Mouse (Mus musculus): ENCODE results near the gene Hnrnpa1. TPM values are rescaled to one million over a fixed set of nuclear protein-coding genes. Genes with fewer than 3 reads are reported as not detected.
A peak's percentile ranks its signal among the peaks of the same experiment; 100 is the strongest.
"Not testable (repeated sequence)": the region's sequence is repeated elsewhere in the genome, so short reads cannot be mapped to it uniquely, and the experiment has no call there.

Hnrnpa1 gene
- polyA plus RNA-seq, 1 experiment from 2014 or later, result 211 TPM

DNA sequence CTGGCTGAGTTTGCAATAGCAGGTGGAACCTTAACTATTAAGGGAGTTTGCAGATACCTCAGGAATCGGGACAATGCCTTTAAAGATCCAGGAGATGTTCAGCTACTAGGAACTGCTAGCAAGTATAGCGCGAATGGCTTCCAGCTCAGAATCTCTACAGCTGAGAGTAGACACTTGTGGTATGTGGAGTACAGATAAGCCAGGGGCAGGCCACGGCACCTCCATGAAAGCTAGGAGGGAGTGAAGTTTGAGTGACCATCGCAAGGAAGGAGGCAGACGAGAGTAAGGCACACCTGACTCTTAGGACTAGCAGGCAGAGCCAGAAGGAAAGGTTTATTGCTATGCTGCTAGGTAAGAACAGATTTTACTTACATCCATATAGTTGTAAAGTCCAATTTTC is 5.4 kb downstream of the Hnrnpa1 start:
- Histone ChIP-seq H3K36me3 (ENCODE audit: insufficient read depth, low read length) (peaks cover 32% of the 10 kb centered on the region), H3K4me2 (replicated peaks; ENCODE audit: low read depth, low read length) (no peak overlapping the region), H3K27ac (ENCODE audit: low read length) (no peak overlapping the region), H3K4me1 (ENCODE audit: insufficient read depth, low read depth, low read length) (no peaks in the 10 kb centered on the region), H3K9ac (replicated peaks; ENCODE audit: low read depth) (no peak overlapping the region), H3K4me3 (ENCODE audit: low read depth, low read length) (no peak overlapping the region), H3K9me3 (ENCODE audit: low read length) (no peaks in the 10 kb centered on the region), H3K27me3 (replicated peaks; ENCODE audit: insufficient read depth, low read length) (no peaks in the 10 kb centered on the region)
- no peak for ATAC-seq
- no peak for DNase-seq (ENCODE audit: low spot score)
- 63% methylated on average over 6 of the region's 6 CpGs for WGBS
- TF ChIP-seq CTCF (IDR thresholded peaks at IDR 0.05) (no peak), EP300 (IDR thresholded peaks at IDR 0.05) (no peak)

DNA sequence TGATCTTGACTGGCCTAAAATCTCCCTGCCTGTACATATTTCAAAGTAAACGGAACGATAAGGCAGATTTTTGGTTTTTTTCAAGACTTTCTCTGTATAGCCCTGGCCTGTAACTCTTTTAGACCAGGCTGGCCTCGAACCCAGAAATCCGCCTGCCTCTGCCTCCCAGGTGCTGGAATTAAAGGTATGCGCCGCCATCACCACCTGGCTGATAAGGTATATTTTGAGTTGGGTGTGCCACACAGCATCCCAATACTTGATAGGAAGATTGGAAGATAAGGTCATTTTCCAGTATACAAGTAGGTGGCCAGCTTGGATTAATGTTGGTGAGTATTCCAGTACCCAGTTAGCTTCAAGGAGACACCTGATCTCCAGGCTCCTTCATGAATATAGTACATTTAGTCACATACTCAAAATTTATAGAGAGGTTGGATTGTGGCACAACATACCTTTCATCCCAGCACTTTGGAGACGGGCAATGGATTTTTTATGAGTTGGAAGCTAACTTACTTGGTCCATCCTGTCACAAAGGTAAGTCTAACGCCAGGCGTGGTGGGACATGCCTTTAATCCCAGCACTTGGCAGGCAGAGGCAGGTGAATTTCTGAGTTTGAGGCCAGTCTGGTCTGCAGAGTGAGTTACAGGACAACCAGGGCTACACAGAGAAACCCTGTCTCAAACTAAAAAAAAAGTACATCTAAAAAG is 7.0 kb downstream of the Hnrnpa1 start:
- TF ChIP-seq CTCF (IDR thresholded peaks at IDR 0.05) (no peak), EP300 (IDR thresholded peaks at IDR 0.05) (no peak)
- no peaks in the 10 kb centered on the region for H3K27me3 ChIP-seq (replicated peaks; ENCODE audit: insufficient read depth, low read length)
- DNase-seq (ENCODE audit: low spot score) (no peak), ATAC-seq (no peak)
- no peak overlapping the region for H3K4me2 ChIP-seq (replicated peaks; ENCODE audit: low read depth, low read length)
- WGBS, result 82% methylated on average over 9 of the region's 9 CpGs
- H3K9ac ChIP-seq (replicated peaks; ENCODE audit: low read depth), result no peak overlapping the region
- H3K27ac ChIP-seq (ENCODE audit: low read length), result no peak overlapping the region
- peaks cover 32% of the 10 kb centered on the region for H3K36me3 ChIP-seq (ENCODE audit: insufficient read depth, low read length)
- H3K9me3 ChIP-seq (ENCODE audit: low read length), result no peaks in the 10 kb centered on the region
- no peak overlapping the region for H3K4me3 ChIP-seq (ENCODE audit: low read depth, low read length)
- no peaks in the 10 kb centered on the region for H3K4me1 ChIP-seq (ENCODE audit: insufficient read depth, low read depth, low read length)

DNA sequence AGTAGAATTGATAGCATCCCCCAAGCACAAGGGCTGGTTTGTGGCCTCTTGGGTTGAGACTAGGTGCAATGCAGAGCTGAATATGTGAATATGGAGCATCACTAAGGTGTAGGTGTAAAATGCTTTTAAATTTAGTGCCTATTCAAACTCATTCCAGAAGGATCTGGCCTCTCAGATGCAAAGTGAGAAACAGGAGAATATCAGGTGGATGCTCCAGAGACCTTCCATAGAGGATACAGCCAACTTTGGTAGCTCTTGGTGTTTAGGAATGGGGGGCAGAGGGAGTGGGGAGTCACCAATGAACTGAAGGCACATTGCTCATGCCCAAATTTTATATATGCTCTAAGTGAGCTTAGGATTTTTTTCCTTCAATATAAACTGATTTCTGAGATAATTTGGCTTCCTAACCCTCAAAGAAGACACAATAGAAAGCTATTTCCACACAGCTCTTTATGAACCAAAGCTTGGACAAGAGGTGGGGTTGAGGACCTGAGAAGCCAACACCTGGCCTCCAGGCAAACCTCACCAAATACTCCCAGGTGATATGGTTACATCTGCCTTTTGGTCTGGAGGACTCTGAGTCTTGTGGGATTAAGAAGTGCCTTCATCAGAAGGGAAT is 7.7 kb downstream of the Hnrnpa1 start:
- H3K27me3 ChIP-seq (replicated peaks; ENCODE audit: insufficient read depth, low read length), result no peaks in the 10 kb centered on the region
- H3K9ac ChIP-seq (replicated peaks; ENCODE audit: low read depth), result no peak overlapping the region
- TF ChIP-seq CTCF (IDR thresholded peaks at IDR 0.05), result no peak
- TF ChIP-seq EP300 (IDR thresholded peaks at IDR 0.05), result no peak
- H3K4me2 ChIP-seq (replicated peaks; ENCODE audit: low read depth, low read length), result no peak overlapping the region
- no peaks in the 10 kb centered on the region for H3K4me1 ChIP-seq (ENCODE audit: insufficient read depth, low read depth, low read length)
- DNase-seq (ENCODE audit: low spot score) (no peak), ATAC-seq (no peak)
- H3K36me3 ChIP-seq (ENCODE audit: insufficient read depth, low read length), result peaks cover 27% of the 10 kb centered on the region
- H3K27ac ChIP-seq (ENCODE audit: low read length), result no peak overlapping the region
- H3K9me3 ChIP-seq (ENCODE audit: low read length), result no peaks in the 10 kb centered on the region
- no peak overlapping the region for H3K4me3 ChIP-seq (ENCODE audit: low read depth, low read length)

DNA sequence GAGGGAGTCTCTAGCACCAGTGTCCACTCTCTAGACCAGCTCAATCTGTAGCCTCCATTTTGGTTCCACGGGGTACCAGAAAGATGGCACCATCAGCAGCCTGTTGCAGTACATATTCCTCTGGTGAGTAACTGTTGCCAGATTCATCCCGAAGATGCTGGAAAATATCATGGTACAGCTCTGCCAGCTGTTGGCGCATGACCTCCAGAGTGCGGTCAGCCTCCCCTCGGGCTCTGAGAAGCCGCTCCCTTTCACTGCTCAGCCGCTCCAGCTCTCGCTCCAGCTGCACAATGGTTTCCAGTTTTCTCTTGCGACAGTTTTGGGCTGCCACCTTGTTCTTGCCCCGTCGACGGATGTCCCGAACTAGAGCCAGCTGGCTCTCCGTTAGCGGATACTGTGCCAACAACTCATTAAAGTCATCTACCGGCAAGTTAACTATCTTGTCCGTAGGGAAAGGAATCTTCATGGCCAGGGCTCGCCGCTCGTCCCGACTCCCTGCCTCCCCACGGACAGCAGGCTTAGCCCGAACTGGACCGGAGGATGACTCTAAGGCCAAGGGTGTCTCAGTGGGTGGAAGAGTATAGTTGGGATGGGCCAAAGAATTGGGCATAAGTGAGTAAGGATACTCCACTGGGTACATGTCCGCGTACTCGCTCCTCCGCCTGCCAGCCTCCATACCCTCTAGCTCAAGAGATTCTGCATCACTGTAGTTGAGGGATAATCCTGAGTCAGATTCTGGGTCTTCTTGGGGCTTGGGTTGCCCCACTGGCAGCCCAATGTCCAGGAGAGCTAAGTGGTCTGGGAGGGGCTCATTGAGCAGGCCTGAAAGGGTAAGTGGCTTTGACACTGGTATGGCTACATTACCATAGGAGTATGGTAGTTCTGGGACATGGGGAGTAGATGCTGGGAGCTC is 8.4 kb downstream of the Hnrnpa1 start:
- TF ChIP-seq CTCF (IDR thresholded peaks at IDR 0.05), result no peak
- no peak for TF ChIP-seq EP300 (IDR thresholded peaks at IDR 0.05)
- DNase-seq (ENCODE audit: low spot score), result no peak
- no peak overlapping the region for H3K4me2 ChIP-seq (replicated peaks; ENCODE audit: low read depth, low read length)

DNA sequence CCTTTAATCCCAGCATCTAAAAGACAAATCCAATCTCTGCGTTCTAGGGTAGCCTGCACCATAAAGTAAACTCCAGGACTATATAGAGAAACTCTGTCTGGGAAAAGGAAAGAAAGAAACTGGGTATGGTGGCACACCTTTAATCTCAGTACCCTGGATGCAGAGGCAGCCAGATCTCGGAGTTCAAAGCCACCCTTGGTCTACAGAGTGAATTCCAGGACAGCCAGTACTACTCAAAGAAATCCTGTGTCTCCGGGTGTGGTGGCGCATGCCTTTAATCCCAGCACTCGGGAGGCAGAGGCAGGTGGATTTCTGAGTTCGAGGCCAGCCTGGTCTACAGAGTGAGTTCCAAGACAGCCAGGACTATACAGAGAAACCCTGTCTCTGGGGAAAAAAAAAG is 9.3 kb downstream of the Hnrnpa1 start:
- H3K4me1 ChIP-seq (ENCODE audit: insufficient read depth, low read depth, low read length); H3K4me2 ChIP-seq (replicated peaks; ENCODE audit: low read depth, low read length); H3K9me3 ChIP-seq (ENCODE audit: low read length); ATAC-seq; H3K27ac ChIP-seq (ENCODE audit: low read length); H3K9ac ChIP-seq (replicated peaks; ENCODE audit: low read depth); H3K4me3 ChIP-seq (ENCODE audit: low read depth, low read length); H3K27me3 ChIP-seq (replicated peaks; ENCODE audit: insufficient read depth, low read length); DNase-seq (ENCODE audit: low spot score): not testable (repeated sequence)
- peaks cover 26% of the 10 kb centered on the region for H3K36me3 ChIP-seq (ENCODE audit: insufficient read depth, low read length)
- 80% methylated on average over 6 of the region's 6 CpGs for WGBS

More for the DNA sequence above, 8.4 kb downstream of the Hnrnpa1 start:
- Histone ChIP-seq H3K27ac (ENCODE audit: low read length) (no peak overlapping the region), H3K9me3 (ENCODE audit: low read length) (no peaks in the 10 kb centered on the region), H3K4me3 (ENCODE audit: low read depth, low read length) (no peak overlapping the region), H3K4me1 (ENCODE audit: insufficient read depth, low read depth, low read length) (no peaks in the 10 kb centered on the region), H3K9ac (replicated peaks; ENCODE audit: low read depth) (no peak overlapping the region), H3K36me3 (ENCODE audit: insufficient read depth, low read length) (peaks cover 26% of the 10 kb centered on the region), H3K27me3 (replicated peaks; ENCODE audit: insufficient read depth, low read length) (no peaks in the 10 kb centered on the region)
- no peak for ATAC-seq
- WGBS, result 70% methylated on average over 28 of the region's 28 CpGs

DNA sequence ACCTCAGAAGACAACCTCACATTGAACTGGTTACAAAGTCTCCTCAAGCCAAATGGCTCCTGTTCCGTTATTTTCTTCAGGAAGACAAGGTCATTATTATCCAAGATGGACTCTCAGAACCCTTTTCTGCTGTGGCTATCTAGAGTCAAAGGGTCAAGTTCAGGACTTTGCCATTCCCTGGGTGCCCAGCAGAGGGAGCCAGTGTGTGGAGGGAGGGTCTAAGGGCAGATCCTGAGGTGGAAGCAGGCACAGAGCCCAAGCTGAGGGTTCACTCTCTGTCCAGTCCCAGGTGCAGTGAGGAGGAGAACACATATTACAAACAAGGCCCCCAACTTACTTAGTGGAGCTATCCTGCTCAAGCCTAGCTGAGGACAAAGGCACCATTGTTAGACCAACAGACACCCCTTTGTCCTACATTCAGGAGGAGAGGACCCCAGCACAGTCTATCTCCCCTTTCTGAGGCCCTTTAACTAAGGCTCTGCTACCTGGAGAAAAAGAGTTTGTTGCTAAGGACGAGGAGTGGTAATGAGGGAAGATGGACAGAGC is 10.0 kb downstream of the Hnrnpa1 start:
- peak; percentile 80 for DNase-seq (ENCODE audit: low spot score)
- H3K9me3 ChIP-seq (ENCODE audit: low read length), result no peaks in the 10 kb centered on the region
- no peak overlapping the region for H3K4me3 ChIP-seq (ENCODE audit: low read depth, low read length)
- H3K4me2 ChIP-seq (replicated peaks; ENCODE audit: low read depth, low read length), result no peak overlapping the region
- 17% methylated on average over 2 of the region's 2 CpGs for WGBS
- peak; percentile 96 for TF ChIP-seq CTCF (IDR thresholded peaks at IDR 0.05)
- TF ChIP-seq EP300 (IDR thresholded peaks at IDR 0.05), result no peak
- H3K36me3 ChIP-seq (ENCODE audit: insufficient read depth, low read length), result peaks cover 26% of the 10 kb centered on the region
- H3K4me1 ChIP-seq (ENCODE audit: insufficient read depth, low read depth, low read length), result peaks cover 3% of the 10 kb centered on the region; the same call in 1 of the 2 replicates
- no peaks in the 10 kb centered on the region for H3K27me3 ChIP-seq (replicated peaks; ENCODE audit: insufficient read depth, low read length)
- ATAC-seq, result peak; percentile 29
- no peak overlapping the region for H3K27ac ChIP-seq (ENCODE audit: low read length)
- no peak overlapping the region for H3K9ac ChIP-seq (replicated peaks; ENCODE audit: low read depth)
